Mouse (Mus musculus) hindbrain, embryonic 15.5 days (tissue): ENCODE measurements around the gene Tfeb. TPM values are rescaled to one million over a fixed set of nuclear protein-coding genes. Genes with fewer than 3 reads are reported as not detected.

Experiments
- ATAC-seq: fragments of 200-750 bp; cut with Nextera tagmentation; 2 replicates; pipeline ENCODE4 v1.8.0; 2017; ENCODE audit warnings: low read depth, moderate number of reproducible peaks, moderate TSS enrichment; ENCODE audit not compliant: low FRiP score
- H3K27ac ChIP-seq: fragments of 300-500 bp; sonication (generic); replicated peaks from 2 replicates; pipeline ENCODE4 v1.5.1; 2015; ENCODE audit warnings: mild to moderate bottlenecking, inconsistent platforms
- H3K27me3 ChIP-seq: fragments of 300-500 bp; sonication (generic); 2 replicates; pipeline ENCODE4 v1.6.1; 2015; ENCODE audit warnings: control low read depth, inconsistent platforms
- H3K36me3 ChIP-seq: fragments of 300-500 bp; sonication (generic); 2 replicates; pipeline ENCODE4 v1.6.1; 2015; ENCODE audit warnings: control low read depth, inconsistent platforms
- H3K4me1 ChIP-seq: fragments of 300-500 bp; sonication (generic); replicated peaks from 2 replicates; pipeline ENCODE4 v1.6.1; 2015; ENCODE audit warnings: control low read depth, inconsistent platforms
- H3K4me2 ChIP-seq: fragments of 300-500 bp; sonication (generic); 2 replicates; pipeline ENCODE4 v1.6.1; 2015; ENCODE audit warnings: moderate library complexity, mild to moderate bottlenecking, inconsistent platforms
- H3K4me3 ChIP-seq: fragments of 300-500 bp; sonication (generic); 2 replicates; pipeline ENCODE4 v1.5.1; 2015; ENCODE audit warnings: mild to moderate bottlenecking, inconsistent platforms
- H3K9ac ChIP-seq: fragments of 300-500 bp; sonication (generic); 2 replicates; pipeline ENCODE4 v1.6.1; 2015; ENCODE audit warnings: inconsistent platforms
- H3K9me3 ChIP-seq: fragments of 300-500 bp; sonication (generic); 2 replicates; pipeline ENCODE4 v1.6.1; 2016; ENCODE audit warnings: control low read depth, inconsistent platforms
- whole genome bisulfite sequencing: fragments of 180-500 bp; shearing (Covaris S2); methylation state at CpG from one replicate; pipeline ENCODE4 v1.1.7; 2015; 5-methylcytosine and 5-hydroxymethylcytosine counted together
- polyA plus RNA-seq: library from polyadenylated mRNA; unstranded; fragments of >200 nt; fragmentation: Nextera tagmentation; extraction: Ambion mirVana; gene quantifications from 2 replicates; pipeline ENCODE4 v1.2.1, GENCODE M21; 2015

Gene Tfeb
- polyA plus RNA-seq, 1 experiment from 2014 or later, result 3.6 TPM

DNA sequence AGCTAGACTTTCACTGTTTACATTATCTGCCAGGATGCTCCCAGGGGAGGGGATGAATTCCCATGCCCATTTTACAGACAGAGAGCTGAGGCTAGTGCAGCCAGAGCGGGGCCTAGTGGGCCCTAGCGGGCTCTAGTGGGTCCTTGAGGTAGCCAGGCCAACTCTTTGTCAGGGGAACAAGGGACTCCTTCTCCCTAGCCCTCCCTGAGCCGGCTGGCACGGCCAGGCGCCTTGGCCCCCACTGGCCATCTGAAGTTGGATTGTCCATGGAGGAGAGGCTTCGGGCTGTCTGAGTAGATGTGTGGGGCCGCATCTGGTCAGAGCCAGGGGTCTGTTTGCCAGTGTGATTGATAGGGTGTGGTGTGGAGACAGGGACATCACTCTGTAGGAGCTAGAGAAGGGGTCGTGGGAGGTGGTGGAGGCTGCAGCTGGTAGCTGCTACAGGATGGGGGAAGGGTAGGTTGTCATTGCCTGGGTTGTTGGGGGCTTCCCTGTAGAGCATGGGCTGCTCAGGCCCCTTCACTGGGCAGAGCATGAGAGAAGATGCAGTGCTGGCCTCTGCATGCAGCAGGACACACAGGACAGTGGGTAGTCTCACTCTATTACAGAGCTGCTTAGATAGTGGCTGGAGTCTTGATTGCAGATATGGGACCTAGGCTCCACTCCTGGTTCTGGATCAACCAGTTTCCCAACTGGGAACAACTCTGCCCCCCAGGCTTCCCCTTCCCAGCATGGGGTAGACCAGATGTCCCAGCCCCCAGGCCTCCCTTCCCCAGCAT is 46.8 kb downstream of the Tfeb start:
- 79% methylated on average over 8 of the region's 8 CpGs for WGBS
- no peak for ATAC-seq

DNA sequence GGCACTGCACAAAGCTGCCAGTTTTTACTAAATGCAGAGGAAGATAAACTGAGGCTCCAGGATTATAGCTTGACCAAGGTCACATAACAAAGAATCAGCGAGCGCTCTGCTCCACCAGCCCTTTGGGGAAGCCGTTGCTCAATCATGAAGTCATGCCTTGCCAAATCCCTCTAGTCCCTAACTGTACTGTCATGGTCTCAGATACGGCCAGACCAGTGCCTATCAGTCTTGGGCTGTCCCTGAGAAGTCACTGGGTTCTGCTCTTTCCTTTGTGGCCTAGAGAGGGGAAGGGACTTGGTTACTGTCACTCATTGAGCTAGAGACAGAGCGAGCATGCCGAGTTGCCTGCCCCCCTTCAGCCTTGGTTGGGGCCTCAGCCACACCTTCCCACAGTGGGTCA is 47.6 kb downstream of the Tfeb start:
- H3K4me3 ChIP-seq, result no peak overlapping the region
- H3K4me2 ChIP-seq, result no peak overlapping the region
- no peak overlapping the region for H3K27ac ChIP-seq
- H3K9me3 ChIP-seq, result no peaks in the 10 kb centered on the region
- H3K4me1 ChIP-seq, result no peaks in the 10 kb centered on the region
- H3K36me3 ChIP-seq, result no peaks in the 10 kb centered on the region
- H3K27me3 ChIP-seq, result no peaks in the 10 kb centered on the region
- 85% methylated on average over 6 of the region's 6 CpGs for WGBS
- H3K9ac ChIP-seq, result no peak overlapping the region
- no peak for ATAC-seq

More for the DNA sequence above, 46.8 kb downstream of the Tfeb start:
- H3K9me3 ChIP-seq, result no peaks in the 10 kb centered on the region
- H3K4me3 ChIP-seq, result no peak overlapping the region
- H3K27ac ChIP-seq, result no peak overlapping the region
- H3K36me3 ChIP-seq, result no peaks in the 10 kb centered on the region
- no peaks in the 10 kb centered on the region for H3K27me3 ChIP-seq
- H3K4me2 ChIP-seq, result no peak overlapping the region
- H3K4me1 ChIP-seq, result no peaks in the 10 kb centered on the region
- no peak overlapping the region for H3K9ac ChIP-seq

DNA sequence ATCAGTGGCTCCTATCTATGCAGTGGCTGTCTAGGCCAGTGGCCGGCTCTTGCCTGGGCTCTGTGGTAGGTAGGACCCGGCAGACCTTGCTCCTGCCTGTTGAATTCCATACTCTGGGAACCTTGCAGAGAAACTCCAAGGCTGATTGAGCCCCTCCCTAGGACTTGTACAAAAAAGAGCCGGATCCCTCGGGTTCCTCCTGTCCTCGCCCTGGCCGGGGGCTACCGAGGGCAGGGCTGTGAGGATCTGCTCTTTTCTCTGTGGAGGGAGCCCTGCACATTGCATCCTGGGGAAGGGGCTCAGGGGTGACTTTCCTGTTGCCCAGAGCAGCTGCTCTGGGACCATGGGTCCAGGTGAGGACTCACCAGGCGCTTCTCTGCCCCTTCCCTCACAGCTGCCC is 50.8 kb downstream of the Tfeb start:
- no peak overlapping the region for H3K9ac ChIP-seq
- H3K36me3 ChIP-seq, result no peaks in the 10 kb centered on the region
- no peak overlapping the region for H3K27ac ChIP-seq
- H3K9me3 ChIP-seq, result no peaks in the 10 kb centered on the region
- 45% methylated on average over 8 of the region's 8 CpGs for WGBS
- no peak overlapping the region for H3K4me3 ChIP-seq
- no peak for ATAC-seq
- H3K27me3 ChIP-seq, result no peaks in the 10 kb centered on the region
- H3K4me2 ChIP-seq, result no peak overlapping the region
- H3K4me1 ChIP-seq, result peaks cover 2% of the 10 kb centered on the region; the same call in 1 of the 2 replicates

DNA sequence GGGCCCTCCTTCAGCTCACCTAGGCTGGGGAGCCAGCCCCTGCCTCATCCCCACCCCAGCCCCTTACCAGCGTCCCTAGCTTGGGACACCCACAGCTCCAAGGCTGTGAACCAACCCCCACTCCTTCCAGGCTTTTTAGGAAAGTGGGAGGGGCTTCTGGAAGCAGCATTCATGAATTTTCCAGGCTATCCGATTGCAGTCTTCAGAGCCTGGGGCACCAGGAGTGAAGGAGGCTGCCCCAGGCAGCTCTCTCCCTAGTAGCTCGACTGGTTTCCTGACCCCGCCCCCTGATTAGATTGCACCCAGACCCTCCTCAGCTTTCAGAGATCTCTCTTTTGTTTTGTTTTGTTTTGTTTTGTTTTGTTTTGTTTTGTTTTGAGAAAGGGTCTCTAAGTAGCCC is 51.5 kb downstream of the Tfeb start:
- 11% methylated on average over 4 of the region's 4 CpGs for WGBS
- Histone ChIP-seq H3K27me3 (no peaks in the 10 kb centered on the region), H3K27ac (no peak overlapping the region), H3K36me3 (no peaks in the 10 kb centered on the region), H3K9ac (no peak overlapping the region), H3K9me3 (no peaks in the 10 kb centered on the region), H3K4me2 (no peak overlapping the region), H3K4me1 (peaks cover 3% of the 10 kb centered on the region; the same call in 1 of the 2 replicates), H3K4me3 (no peak overlapping the region)
- no peak for ATAC-seq

DNA sequence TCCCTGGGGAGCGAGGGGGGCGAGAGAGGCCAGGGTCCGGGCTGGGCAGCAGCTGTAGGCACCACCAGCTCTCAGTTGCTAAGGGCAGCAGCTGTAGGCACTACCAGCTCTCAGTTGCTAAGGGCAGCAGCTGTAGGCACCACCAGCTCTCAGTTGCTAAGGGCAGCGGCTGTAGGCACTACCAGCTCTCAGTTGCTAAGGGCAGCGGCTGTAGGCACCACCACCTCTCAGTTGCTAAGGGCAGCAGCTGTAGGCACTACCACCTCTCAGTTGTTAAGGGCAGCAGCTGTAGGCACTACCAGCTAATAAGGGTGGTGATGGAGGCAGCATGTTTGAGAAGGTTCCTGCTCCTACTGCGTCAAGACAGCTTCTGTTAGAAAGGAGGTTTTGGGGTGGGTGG is 52.2 kb downstream of the Tfeb start:
- ATAC-seq, result no peak
- H3K27ac ChIP-seq, result no peak overlapping the region
- no peaks in the 10 kb centered on the region for H3K36me3 ChIP-seq
- WGBS, result 56% methylated on average over 6 of the region's 6 CpGs
- H3K27me3 ChIP-seq, result no peaks in the 10 kb centered on the region
- H3K4me1 ChIP-seq, result peaks cover 3% of the 10 kb centered on the region; the same call in 1 of the 2 replicates
- H3K4me2 ChIP-seq, result no peak overlapping the region
- H3K9me3 ChIP-seq, result no peaks in the 10 kb centered on the region
- H3K9ac ChIP-seq, result no peak overlapping the region
- no peak overlapping the region for H3K4me3 ChIP-seq

DNA sequence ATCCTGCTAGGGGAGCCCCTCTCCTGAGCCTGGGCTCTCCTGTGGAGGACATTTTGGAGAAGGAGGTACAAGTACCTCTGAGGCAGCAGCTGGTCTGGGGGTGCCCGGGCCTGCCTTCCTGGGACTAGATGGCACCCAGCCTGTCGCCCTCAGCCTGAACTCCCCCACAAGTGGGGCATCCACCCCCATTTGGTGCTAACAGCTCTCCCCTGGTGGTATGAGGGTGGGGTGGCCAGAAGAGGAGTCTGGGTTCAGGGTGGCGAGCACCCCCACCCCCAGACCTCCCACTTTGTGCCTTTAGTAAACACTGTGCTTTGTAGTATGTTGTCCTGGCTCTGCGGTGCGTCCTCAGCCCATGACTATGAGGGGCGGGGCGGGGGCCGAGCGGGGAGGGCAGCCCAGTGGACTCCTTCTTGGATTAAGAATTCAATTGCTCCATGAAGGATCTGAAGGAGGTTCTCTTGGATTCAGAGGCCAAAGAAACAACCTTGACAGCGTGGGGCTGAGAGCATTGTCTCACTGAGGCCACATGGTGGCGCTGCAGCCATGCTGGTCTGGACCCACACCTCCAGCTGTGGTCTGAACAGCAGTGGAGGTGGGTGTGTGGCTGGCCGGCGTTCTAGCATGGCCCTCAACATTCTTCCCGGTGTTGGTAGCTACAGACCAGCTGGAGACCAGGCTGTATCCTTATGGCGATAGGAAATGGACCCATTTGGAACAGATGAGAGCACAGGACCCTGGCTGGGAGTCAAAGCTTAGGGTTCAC is 55.5 kb downstream of the Tfeb start:
- H3K9ac ChIP-seq, result no peak overlapping the region
- H3K27me3 ChIP-seq, result no peaks in the 10 kb centered on the region
- no peaks in the 10 kb centered on the region for H3K9me3 ChIP-seq
- H3K4me3 ChIP-seq, result no peak overlapping the region
- peaks cover 10% of the 10 kb centered on the region for H3K4me1 ChIP-seq
- 21% methylated on average over 15 of the region's 15 CpGs for WGBS
- no peak overlapping the region for H3K27ac ChIP-seq
- H3K36me3 ChIP-seq, result no peaks in the 10 kb centered on the region
- no peak overlapping the region for H3K4me2 ChIP-seq
- ATAC-seq, result peak; percentile 74

DNA sequence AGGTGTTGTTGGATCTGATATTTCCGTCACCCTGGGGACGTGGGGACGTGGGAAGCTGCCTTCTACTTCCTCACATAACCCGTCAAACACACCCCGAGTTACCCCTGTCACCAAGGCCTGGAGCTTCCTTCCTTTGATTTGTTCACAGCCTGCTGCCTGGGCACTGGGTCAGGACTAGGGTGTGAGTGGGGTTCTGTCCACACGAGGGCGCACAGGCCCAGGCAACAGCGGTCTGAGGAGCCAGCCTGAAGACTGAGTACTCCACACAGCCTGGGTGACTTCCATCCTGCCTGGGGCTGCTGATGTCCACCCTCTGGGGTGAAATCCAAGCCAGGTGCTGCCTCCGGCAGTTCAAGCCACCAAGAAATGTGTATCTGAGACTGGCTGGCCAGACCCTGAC is 56.5 kb downstream of the Tfeb start:
- Histone ChIP-seq H3K27me3 (no peaks in the 10 kb centered on the region), H3K27ac (no peak overlapping the region), H3K9me3 (no peaks in the 10 kb centered on the region), H3K4me2 (no peak overlapping the region), H3K4me3 (no peak overlapping the region), H3K9ac (no peak overlapping the region), H3K36me3 (no peaks in the 10 kb centered on the region), H3K4me1 (peaks cover 10% of the 10 kb centered on the region)
- 16% methylated on average over 9 of the region's 9 CpGs for WGBS
- ATAC-seq, result peak; percentile 63; the same call in 1 of the 2 replicates

DNA sequence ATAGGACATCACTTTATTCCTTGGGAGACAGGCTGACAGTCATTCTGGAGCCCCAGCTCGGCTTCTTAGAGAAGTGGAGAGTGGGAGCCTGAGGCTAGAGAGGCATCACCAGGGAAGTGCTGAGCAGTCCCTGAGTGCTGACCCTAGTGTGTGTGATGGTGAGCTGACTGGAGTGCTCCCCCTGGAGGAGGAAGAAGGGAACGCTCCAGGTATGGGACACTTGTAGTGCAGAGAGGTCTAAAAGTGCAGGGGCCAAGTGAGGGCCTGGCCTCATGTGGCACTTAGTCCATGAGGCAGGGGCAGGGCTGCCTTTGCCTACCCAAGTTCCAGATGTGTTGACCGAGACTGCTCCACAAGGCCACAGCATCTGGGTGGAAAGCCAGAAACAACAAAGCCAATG is 58.6 kb downstream of the Tfeb start:
- Histone ChIP-seq H3K9me3 (no peaks in the 10 kb centered on the region), H3K4me1 (peaks cover 10% of the 10 kb centered on the region), H3K27me3 (no peaks in the 10 kb centered on the region), H3K27ac (no peak overlapping the region), H3K9ac (no peak overlapping the region), H3K4me2 (no peak overlapping the region), H3K4me3 (no peak overlapping the region), H3K36me3 (no peaks in the 10 kb centered on the region)
- no peak for ATAC-seq
- WGBS, result 50% methylated on average over 3 of the region's 3 CpGs

DNA sequence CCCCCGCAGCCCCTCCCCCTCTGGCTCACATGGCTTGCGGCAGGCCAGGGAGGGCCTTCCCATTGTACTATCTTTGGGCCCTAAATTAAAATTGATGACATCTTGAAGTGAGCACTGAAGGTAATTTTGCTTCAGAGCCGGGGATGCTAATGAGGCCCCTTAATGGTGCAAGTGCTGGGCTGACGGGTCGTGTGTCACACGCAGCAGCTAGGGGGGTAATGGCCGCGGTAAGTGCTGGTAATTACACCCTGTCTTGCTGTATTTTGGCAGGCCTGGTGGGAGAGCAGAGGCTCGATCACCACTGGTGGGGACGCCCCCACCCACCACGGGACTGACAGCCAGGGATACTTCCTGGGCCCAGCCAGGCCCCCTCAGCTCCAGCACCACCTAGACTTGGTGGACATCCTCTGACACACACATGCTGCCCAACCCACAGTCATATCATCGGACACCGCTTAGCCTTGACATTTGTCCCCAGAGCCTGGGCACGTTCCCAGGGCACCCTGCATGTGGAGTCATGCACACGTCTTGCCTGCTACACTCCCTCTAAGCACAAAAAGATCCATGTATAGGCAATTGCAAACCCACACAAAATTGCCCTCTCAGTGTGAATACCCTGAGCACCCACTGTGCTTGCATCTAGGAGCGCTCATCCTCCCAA is 59.5 kb downstream of the Tfeb start:
- no peak overlapping the region for H3K9ac ChIP-seq
- no peak overlapping the region for H3K4me2 ChIP-seq
- H3K9me3 ChIP-seq, result no peaks in the 10 kb centered on the region
- H3K27ac ChIP-seq, result no peak overlapping the region
- no peaks in the 10 kb centered on the region for H3K27me3 ChIP-seq
- peak; percentile 24; the same call in 1 of the 2 replicates for ATAC-seq
- WGBS, result 44% methylated on average over 16 of the region's 16 CpGs
- H3K4me1 ChIP-seq, result peaks cover 10% of the 10 kb centered on the region
- H3K36me3 ChIP-seq, result no peaks in the 10 kb centered on the region
- no peak overlapping the region for H3K4me3 ChIP-seq

DNA sequence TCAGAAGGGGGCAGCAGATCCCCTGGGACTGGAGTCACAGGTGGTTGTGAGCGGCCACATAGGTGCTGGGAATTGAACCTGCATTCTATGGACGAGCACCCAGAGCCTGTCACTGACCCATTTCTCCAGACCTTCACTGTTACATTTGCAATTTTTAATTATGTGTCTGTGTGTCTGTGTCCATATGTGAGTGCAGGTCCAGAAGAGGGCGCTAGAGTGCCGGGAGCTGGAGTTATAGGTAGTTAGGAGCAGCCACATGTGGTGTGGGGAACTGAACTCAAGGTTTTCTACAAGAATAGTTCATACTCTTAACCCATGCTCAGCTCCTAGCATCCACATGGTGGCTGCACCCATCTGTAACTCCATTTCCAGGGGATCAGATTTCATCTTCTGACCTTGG is 60.1 kb downstream of the Tfeb start:
- WGBS, result 75% methylated on average over 4 of the region's 4 CpGs
- Histone ChIP-seq H3K9ac (no peak overlapping the region), H3K27me3 (no peaks in the 10 kb centered on the region), H3K4me1 (peaks cover 10% of the 10 kb centered on the region), H3K4me3 (no peak overlapping the region), H3K36me3 (no peaks in the 10 kb centered on the region), H3K4me2 (no peak overlapping the region), H3K9me3 (no peaks in the 10 kb centered on the region), H3K27ac (no peak overlapping the region)
- ATAC-seq, result no peak

DNA sequence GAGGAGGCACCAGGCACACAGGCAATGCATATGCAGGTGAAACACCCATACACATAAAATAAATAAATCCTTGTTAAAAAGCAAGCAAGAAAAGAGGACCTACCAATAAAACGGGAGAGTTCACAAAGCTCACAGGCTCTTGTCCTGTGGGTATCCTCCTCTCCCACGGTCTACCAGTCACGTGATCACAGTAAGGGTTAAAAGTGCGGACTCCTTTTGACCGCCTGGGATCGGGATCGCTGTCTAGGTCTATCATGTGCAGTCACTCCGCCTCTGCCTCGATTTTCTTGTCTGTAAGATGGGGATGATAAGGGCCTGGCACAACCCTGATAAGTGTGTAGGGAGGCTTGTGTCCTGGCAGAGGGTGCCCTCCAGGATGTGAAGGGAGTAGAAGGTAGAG is 60.6 kb downstream of the Tfeb start:
- Histone ChIP-seq H3K9me3 (no peaks in the 10 kb centered on the region), H3K4me1 (peaks cover 10% of the 10 kb centered on the region), H3K27ac (no peak overlapping the region), H3K36me3 (no peaks in the 10 kb centered on the region), H3K4me3 (no peak overlapping the region), H3K27me3 (no peaks in the 10 kb centered on the region), H3K4me2 (no peak overlapping the region), H3K9ac (no peak overlapping the region)
- no peak for ATAC-seq
- 82% methylated on average over 9 of the region's 9 CpGs for WGBS

DNA sequence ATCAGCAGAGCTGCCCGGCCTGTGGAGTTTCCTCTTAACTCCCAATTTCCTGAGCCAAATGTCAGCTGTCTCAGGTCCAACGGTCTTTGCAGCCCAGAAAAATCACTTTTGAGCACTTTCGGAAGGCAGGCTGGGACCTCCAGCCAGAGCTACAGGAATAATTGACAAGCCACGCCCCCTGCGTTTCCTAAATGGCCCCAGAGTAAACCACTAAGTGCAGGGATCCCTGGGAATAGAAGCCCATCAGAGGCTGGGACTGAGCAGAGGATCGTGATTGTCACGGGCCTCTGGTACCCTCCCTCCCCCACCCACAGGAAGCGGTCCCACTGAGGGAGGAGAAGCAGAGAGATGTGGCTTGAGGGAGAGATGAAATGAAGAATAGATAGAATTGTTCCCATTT is 66.0 kb downstream of the Tfeb start:
- H3K27ac ChIP-seq, result no peak overlapping the region
- WGBS, result 17% methylated on average over 8 of the region's 8 CpGs
- ATAC-seq, result no peak

More for the DNA sequence above, 66.0 kb downstream of the Tfeb start:
- Histone ChIP-seq H3K4me2 (no peak overlapping the region), H3K27me3 (0 out of 2 replicates have a peak, but pooled peaks cover 3% of the 10 kb centered on the region), H3K4me1 (no peaks in the 10 kb centered on the region), H3K9ac (no peak overlapping the region), H3K4me3 (no peak overlapping the region), H3K9me3 (no peaks in the 10 kb centered on the region), H3K36me3 (no peaks in the 10 kb centered on the region)
